Mouse (Mus musculus): ENCODE results near the gene Nos1ap.

DNA sequence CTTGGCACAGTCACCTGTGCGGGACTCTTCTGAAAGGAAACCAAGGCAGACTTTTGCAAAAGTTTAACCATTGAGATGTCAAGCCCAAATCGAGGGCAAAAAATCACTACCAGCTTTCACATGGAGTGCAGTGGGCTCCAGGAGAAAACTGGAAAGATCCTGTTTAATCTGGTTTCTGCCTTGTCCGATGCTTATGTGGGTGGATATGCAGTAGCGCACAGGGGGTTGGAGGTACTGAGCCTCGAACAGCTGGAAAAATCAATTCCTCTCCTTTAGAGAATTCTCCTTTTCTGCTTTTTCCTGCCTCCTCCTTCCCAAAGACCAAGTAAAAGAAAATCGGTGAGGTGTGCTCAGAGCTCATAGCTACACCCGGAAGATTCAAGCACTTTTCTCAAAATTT lies 159.0 kb downstream of the Nos1ap start:
- no peak for TF ChIP-seq CTCF (IDR thresholded peaks at IDR 0.05; ENCODE audit: extremely low read depth, insufficient read length, insufficient replicate concordance, low read depth, low read length)
- no peak for TF ChIP-seq POLR2A (IDR thresholded peaks at IDR 0.05; ENCODE audit: low read depth, low read length)
